Mouse (Mus musculus) heart, embryonic 13.5 days (tissue): ENCODE data around the gene Srbd1. TPM values are rescaled to one million over a fixed set of nuclear protein-coding genes. Genes with fewer than 3 reads are reported as not detected.

Experiments used
- ATAC-seq: fragments of 200-750 bp; cut with Nextera tagmentation; 2 replicates; pipeline ENCODE4 v1.8.0; 2017; ENCODE audit warnings: moderate TSS enrichment; ENCODE audit not compliant: insufficient number of reproducible peaks, low FRiP score, low TSS enrichment; ENCODE audit errors: extremely low read depth
- H3K27ac ChIP-seq: fragments of 300-500 bp; sonication (generic); replicated peaks from 2 replicates; pipeline ENCODE4 v1.5.1; 2015; ENCODE audit warnings: moderate library complexity, mild to moderate bottlenecking, inconsistent platforms
- H3K27me3 ChIP-seq: fragments of 300-500 bp; sonication (generic); replicated peaks from 2 replicates; pipeline ENCODE4 v1.6.1; 2015; ENCODE audit warnings: mild to moderate bottlenecking, inconsistent platforms
- H3K36me3 ChIP-seq: fragments of 300-500 bp; sonication (generic); 2 replicates; pipeline ENCODE4 v1.6.1; 2015; ENCODE audit warnings: mild to moderate bottlenecking, inconsistent platforms
- H3K4me1 ChIP-seq: fragments of 300-500 bp; sonication (generic); 2 replicates; pipeline ENCODE4 v1.6.1; 2015; ENCODE audit warnings: inconsistent platforms
- H3K4me2 ChIP-seq: fragments of 300-500 bp; sonication (generic); 2 replicates; pipeline ENCODE4 v1.6.1; 2015; ENCODE audit warnings: inconsistent platforms, mild to moderate bottlenecking, moderate library complexity
- H3K4me3 ChIP-seq: fragments of 300-500 bp; sonication (generic); 2 replicates; pipeline ENCODE4 v1.5.1; 2015; ENCODE audit warnings: moderate library complexity, mild to moderate bottlenecking, inconsistent platforms
- H3K9ac ChIP-seq: fragments of 300-500 bp; sonication (generic); 2 replicates; pipeline ENCODE4 v1.6.1; 2015; ENCODE audit warnings: inconsistent platforms, mild to moderate bottlenecking, moderate library complexity
- H3K9me3 ChIP-seq: fragments of 300-500 bp; sonication (generic); 2 replicates; pipeline ENCODE4 v1.6.1; 2016; ENCODE audit warnings: inconsistent platforms
- WGBS: fragments of 180-500 bp; shearing (Covaris S2); methylation state at CpG from one replicate; pipeline ENCODE4 v1.1.7; 2015; ENCODE audit warnings: mixed read lengths; 5-methylcytosine and 5-hydroxymethylcytosine counted together
- polyA plus RNA-seq: library from polyadenylated mRNA; unstranded; fragments of >200 nt; fragmentation: Nextera tagmentation; extraction: Ambion mirVana; gene quantifications from 2 replicates; pipeline ENCODE4 v1.2.1, GENCODE M21; 2015

Srbd1 gene
- 10.8 and 12.1 TPM in 2 replicates for polyA plus RNA-seq

GRCm38 (mm10) chr17:86145079-86145951 lies at the start of gene Srbd1:
Gene Srbd1, minus strand, starts transcription at chr17:86145175.
- H3K4me2 ChIP-seq: peak within 1 kb of the TSS; percentile 94
- H3K27ac ChIP-seq: peak within 1 kb of the TSS; percentile 48
- H3K27me3 ChIP-seq: no peaks in the 10 kb centered on the region
- H3K4me3 ChIP-seq: peak within 1 kb of the TSS; percentile 87
- H3K36me3 ChIP-seq: peaks cover 10% of the 10 kb centered on the region
- peaks cover 20% of the 10 kb centered on the region for H3K4me1 ChIP-seq
- no peaks in the 10 kb centered on the region for H3K9me3 ChIP-seq
- peak; percentile 93 for ATAC-seq
- 2% methylated on average over 26 of the region's 45 CpGs for WGBS
- peak within 1 kb of the TSS; percentile 90 for H3K9ac ChIP-seq

GRCm38 (mm10) chr17:86193979-86194378 lies 49.0 kb upstream of the Srbd1 start:
- Histone ChIP-seq H3K27ac (no peak overlapping the region), H3K27me3 (no peaks in the 10 kb centered on the region), H3K36me3 (0 out of 2 replicates have a peak, but pooled peaks cover 2% of the 10 kb centered on the region), H3K9me3 (no peaks in the 10 kb centered on the region), H3K4me2 (no peak overlapping the region), H3K9ac (no peak overlapping the region), H3K4me1 (peaks cover 45% of the 10 kb centered on the region), H3K4me3 (no peak overlapping the region)
- no peak for ATAC-seq
- WGBS: 85% methylated on average over 6 of the region's 6 CpGs

- Histone ChIP-seq H3K9ac (no peak overlapping the region), H3K4me1 (peaks cover 55% of the 10 kb centered on the region), H3K9me3 (no peaks in the 10 kb centered on the region), H3K27me3 (no peaks in the 10 kb centered on the region), H3K4me2 (0 out of 2 replicates have a peak overlapping the region, but pooled peaks have one; percentile 16), H3K4me3 (no peak overlapping the region), H3K36me3 (peaks cover 5% of the 10 kb centered on the region; the same call in 1 of the 2 replicates), H3K27ac (peak overlapping the region; percentile 20; the same call in 1 of the 2 replicates)
- ATAC-seq: no peak
- 89% methylated on average over 1 of the region's 1 CpGs for WGBS
Observed at GRCm38 (mm10) chr17:86187777-86188176, 42.8 kb upstream of the Srbd1 start.

- Histone ChIP-seq H3K4me1 (peaks cover 51% of the 10 kb centered on the region), H3K27ac (peak overlapping the region; percentile 89), H3K9ac (peak overlapping the region; percentile 61), H3K36me3 (peaks cover 9% of the 10 kb centered on the region; the same call in 1 of the 2 replicates), H3K27me3 (no peaks in the 10 kb centered on the region), H3K4me3 (peak overlapping the region; percentile 34), H3K9me3 (no peaks in the 10 kb centered on the region), H3K4me2 (peak overlapping the region; percentile 65)
- 3% methylated on average over 7 of the region's 7 CpGs for WGBS
- peak; percentile 78 for ATAC-seq
Observed at GRCm38 (mm10) chr17:86185584-86185983, 40.6 kb upstream of the Srbd1 start.

GRCm38 (mm10) chr17:86184552-86185209 lies 39.7 kb upstream of the Srbd1 start:
- no peak overlapping the region for H3K4me3 ChIP-seq
- H3K9me3 ChIP-seq: no peaks in the 10 kb centered on the region
- peaks cover 51% of the 10 kb centered on the region for H3K4me1 ChIP-seq
- H3K9ac ChIP-seq: peak overlapping the region; percentile 61
- ATAC-seq: no peak
- WGBS: 24% methylated on average over 9 of the region's 9 CpGs
- peak overlapping the region; percentile 89 for H3K27ac ChIP-seq
- no peaks in the 10 kb centered on the region for H3K27me3 ChIP-seq
- peak overlapping the region; percentile 65 for H3K4me2 ChIP-seq
- H3K36me3 ChIP-seq: peaks cover 8% of the 10 kb centered on the region; the same call in 1 of the 2 replicates

GRCm38 (mm10) chr17:86183788-86184187 lies 38.8 kb upstream of the Srbd1 start:
- Histone ChIP-seq H3K27ac (peak overlapping the region; percentile 38; the same call in 1 of the 2 replicates), H3K4me1 (peaks cover 51% of the 10 kb centered on the region), H3K4me2 (no peak overlapping the region), H3K36me3 (peaks cover 6% of the 10 kb centered on the region; the same call in 1 of the 2 replicates), H3K9me3 (no peaks in the 10 kb centered on the region), H3K27me3 (no peaks in the 10 kb centered on the region), H3K9ac (no peak overlapping the region), H3K4me3 (no peak overlapping the region)
- WGBS: 17% methylated on average over 2 of the region's 2 CpGs
- no peak for ATAC-seq

- Histone ChIP-seq H3K9me3 (no peaks in the 10 kb centered on the region), H3K4me3 (no peak overlapping the region), H3K4me1 (peaks cover 21% of the 10 kb centered on the region), H3K27ac (no peak overlapping the region), H3K9ac (no peak overlapping the region), H3K4me2 (no peak overlapping the region), H3K36me3 (peaks cover 29% of the 10 kb centered on the region), H3K27me3 (no peaks in the 10 kb centered on the region)
- ATAC-seq: no peak
- 62% methylated on average over 7 of the region's 7 CpGs for WGBS
Observed at GRCm38 (mm10) chr17:86176722-86177121, 31.7 kb upstream of the Srbd1 start.

GRCm38 (mm10) chr17:86175516-86175915 lies 30.5 kb upstream of the Srbd1 start:
- ATAC-seq: no peak
- 45% methylated on average over 9 of the region's 9 CpGs for WGBS

GRCm38 (mm10) chr17:86170164-86170958 lies 25.4 kb upstream of the Srbd1 start:
- no peak for ATAC-seq
- WGBS: 52% methylated on average over 9 of the region's 9 CpGs

More at GRCm38 (mm10) chr17:86175516-86175915, 30.5 kb upstream of the Srbd1 start:
- Histone ChIP-seq H3K9ac (no peak overlapping the region), H3K4me2 (no peak overlapping the region), H3K27me3 (no peaks in the 10 kb centered on the region), H3K4me3 (no peak overlapping the region), H3K4me1 (peaks cover 29% of the 10 kb centered on the region), H3K36me3 (peaks cover 25% of the 10 kb centered on the region), H3K9me3 (no peaks in the 10 kb centered on the region), H3K27ac (no peak overlapping the region)

GRCm38 (mm10) chr17:86169092-86169491 lies 24.1 kb upstream of the Srbd1 start:
- Histone ChIP-seq H3K4me3 (peak overlapping the region; percentile 87), H3K27ac (peak overlapping the region; percentile 99; the same call in 1 of the 2 replicates), H3K9me3 (no peaks in the 10 kb centered on the region), H3K4me2 (peak overlapping the region; percentile 86), H3K4me1 (peaks cover 46% of the 10 kb centered on the region), H3K36me3 (peaks cover 18% of the 10 kb centered on the region), H3K27me3 (no peaks in the 10 kb centered on the region), H3K9ac (peak overlapping the region; percentile 95)
- WGBS: 6% methylated on average over 6 of the region's 6 CpGs
- no peak for ATAC-seq

More at GRCm38 (mm10) chr17:86170164-86170958, 25.4 kb upstream of the Srbd1 start:
- Histone ChIP-seq H3K9ac (peak overlapping the region; percentile 95), H3K36me3 (peaks cover 18% of the 10 kb centered on the region), H3K4me2 (peak overlapping the region; percentile 86), H3K9me3 (no peaks in the 10 kb centered on the region), H3K27me3 (no peaks in the 10 kb centered on the region), H3K4me3 (peak overlapping the region; percentile 87), H3K4me1 (peaks cover 41% of the 10 kb centered on the region), H3K27ac (no peak overlapping the region)
